Mouse (Mus musculus): Measurements from ENCODE around the gene Dnajb4. TPM values are rescaled to one million over a fixed set of nuclear protein-coding genes. Genes with fewer than 3 reads are reported as not detected.

Dnajb4 gene
- total RNA-seq (2023) = 54.6 TPM

DNA sequence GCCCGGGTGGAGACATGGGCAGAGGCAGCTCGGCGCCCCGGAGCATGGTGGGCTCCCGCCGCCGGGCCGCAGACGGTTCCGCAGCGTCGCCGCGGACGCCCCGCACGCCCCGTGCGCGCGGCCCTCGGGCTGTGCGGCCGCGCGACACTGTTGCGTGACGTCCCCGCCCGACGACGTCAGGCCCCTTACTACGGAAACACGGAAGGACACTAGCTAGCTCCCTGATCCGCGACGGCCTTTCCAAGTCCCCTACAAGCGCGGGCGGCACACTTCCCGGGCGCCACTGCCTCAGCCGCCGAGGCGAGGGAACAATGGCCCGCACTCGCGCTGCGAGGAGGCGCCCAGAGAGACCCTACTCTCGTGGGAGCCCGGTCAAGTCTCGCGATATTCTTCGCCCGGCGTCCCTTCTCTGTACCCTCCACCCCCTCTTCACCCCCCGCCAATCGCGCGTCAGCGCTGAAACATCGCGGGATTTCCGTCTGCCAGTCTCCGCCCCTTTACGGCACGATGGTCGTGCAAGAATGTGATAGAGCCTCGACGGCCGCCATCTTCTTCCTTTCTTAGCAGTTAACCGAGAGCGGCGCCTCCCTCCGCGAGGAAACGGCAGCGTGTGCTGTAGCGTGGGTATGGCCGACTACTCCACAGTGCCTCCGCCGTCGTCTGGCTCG lies at the start of gene Dnajb4, which contains the start of gene Fubp1:
Gene Dnajb4, minus strand, starts transcription at position 336 of the 668 bp plus-strand sequence.
Gene Fubp1, plus strand, starts transcription at position 456 of the 668 bp plus-strand sequence.

DNA sequence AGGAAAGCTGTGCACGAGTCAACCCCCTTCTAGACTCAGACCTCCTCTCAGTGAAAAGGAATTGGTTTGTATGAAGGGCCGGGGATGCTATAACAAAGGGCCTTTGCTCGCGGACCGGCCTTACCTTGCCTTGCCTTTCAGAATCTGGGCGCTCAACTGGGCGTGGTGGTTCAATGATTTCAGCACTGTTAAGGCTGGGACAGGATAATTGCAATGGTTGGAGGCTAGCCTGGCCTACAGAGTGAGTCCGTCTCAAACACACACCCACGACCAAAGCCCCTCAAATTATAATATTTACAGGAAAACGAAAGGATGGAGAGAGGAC lies 44.0 kb downstream of the Dnajb4 start, which contains the start of gene Gipc2:
Gene Gipc2, minus strand, starts transcription at position 132 of the 325 bp plus-strand sequence.

Other genes with a start within 250 kb of the Dnajb4 start
- gene Gipc2, start 44.1 kb downstream of the Dnajb4 start, total RNA-seq (2023) = 0.52 TPM
- 238 TPM for gene Fubp1, start 120 bp upstream of the Dnajb4 start, total RNA-seq (2023)
- gene Nexn, start 56.0 kb upstream of the Dnajb4 start, total RNA-seq (2023) = not detected
- gene Miga1, start 130.1 kb upstream of the Dnajb4 start, total RNA-seq (2023) = 31.4 TPM
- 59.3 TPM for gene Usp33, start 136.2 kb upstream of the Dnajb4 start, total RNA-seq (2023)
- 68.2 TPM for gene Zzz3, start 185.2 kb upstream of the Dnajb4 start, total RNA-seq (2023)